Mouse (Mus musculus) heart, embryonic 13.5 days (tissue): ENCODE data around the gene Slc30a3. TPM values are rescaled to one million over a fixed set of nuclear protein-coding genes. Genes with fewer than 3 reads are reported as not detected.
"Not testable (repeated sequence)": the region's sequence is repeated elsewhere in the genome, so short reads cannot be mapped to it uniquely, and the experiment has no call there.

ENCODE experiments used
- ATAC-seq: fragments of 200-750 bp; cut with Nextera tagmentation; 2 replicates; pipeline ENCODE4 v1.8.0; 2017; ENCODE audit warnings: moderate TSS enrichment; ENCODE audit not compliant: insufficient number of reproducible peaks, low FRiP score, low TSS enrichment; ENCODE audit errors: extremely low read depth
- H3K27ac ChIP-seq: fragments of 300-500 bp; sonication (generic); replicated peaks from 2 replicates; pipeline ENCODE4 v1.5.1; 2015; ENCODE audit warnings: moderate library complexity, mild to moderate bottlenecking, inconsistent platforms
- H3K27me3 ChIP-seq: fragments of 300-500 bp; sonication (generic); replicated peaks from 2 replicates; pipeline ENCODE4 v1.6.1; 2015; ENCODE audit warnings: mild to moderate bottlenecking, inconsistent platforms
- H3K36me3 ChIP-seq: fragments of 300-500 bp; sonication (generic); 2 replicates; pipeline ENCODE4 v1.6.1; 2015; ENCODE audit warnings: mild to moderate bottlenecking, inconsistent platforms
- H3K4me1 ChIP-seq: fragments of 300-500 bp; sonication (generic); 2 replicates; pipeline ENCODE4 v1.6.1; 2015; ENCODE audit warnings: inconsistent platforms
- H3K4me2 ChIP-seq: fragments of 300-500 bp; sonication (generic); 2 replicates; pipeline ENCODE4 v1.6.1; 2015; ENCODE audit warnings: inconsistent platforms, mild to moderate bottlenecking, moderate library complexity
- H3K4me3 ChIP-seq: fragments of 300-500 bp; sonication (generic); 2 replicates; pipeline ENCODE4 v1.5.1; 2015; ENCODE audit warnings: moderate library complexity, mild to moderate bottlenecking, inconsistent platforms
- H3K9ac ChIP-seq: fragments of 300-500 bp; sonication (generic); 2 replicates; pipeline ENCODE4 v1.6.1; 2015; ENCODE audit warnings: inconsistent platforms, mild to moderate bottlenecking, moderate library complexity
- H3K9me3 ChIP-seq: fragments of 300-500 bp; sonication (generic); 2 replicates; pipeline ENCODE4 v1.6.1; 2016; ENCODE audit warnings: inconsistent platforms
- WGBS: fragments of 180-500 bp; shearing (Covaris S2); methylation state at CpG from one replicate; pipeline ENCODE4 v1.1.7; 2015; ENCODE audit warnings: mixed read lengths; 5-methylcytosine and 5-hydroxymethylcytosine counted together
- polyA plus RNA-seq: library from polyadenylated mRNA; unstranded; fragments of >200 nt; fragmentation: Nextera tagmentation; extraction: Ambion mirVana; gene quantifications from 2 replicates; pipeline ENCODE4 v1.2.1, GENCODE M21; 2015

Slc30a3 gene
- polyA plus RNA-seq, 1 experiment from 2014 or later: 0.21 TPM

DNA sequence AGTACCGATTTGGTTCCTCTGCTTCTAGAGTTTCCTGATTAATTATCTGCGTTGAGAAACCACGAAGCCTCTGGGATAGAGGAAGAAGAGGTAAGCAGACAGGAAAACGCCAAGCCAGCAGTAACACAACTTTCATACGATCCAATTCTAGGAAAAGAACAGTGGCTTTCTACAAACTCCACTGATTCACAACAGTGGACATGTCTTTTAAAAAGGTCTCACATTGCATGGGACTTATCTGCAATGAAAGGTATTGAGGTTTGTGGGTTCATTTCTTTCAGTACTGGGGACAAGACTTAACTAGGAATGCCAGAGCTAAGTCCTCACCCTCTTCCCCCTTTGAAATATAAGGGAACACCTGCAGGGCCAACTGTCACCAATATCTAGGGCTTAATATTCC lies 61.0 kb downstream of the Slc30a3 start:
- ATAC-seq: no peak
- Histone ChIP-seq H3K27me3 (no peaks in the 10 kb centered on the region), H3K27ac (no peak overlapping the region), H3K36me3 (peaks cover 27% of the 10 kb centered on the region), H3K4me1 (peaks cover 14% of the 10 kb centered on the region), H3K9me3 (no peaks in the 10 kb centered on the region), H3K4me3 (peak overlapping the region; percentile 76), H3K4me2 (peak overlapping the region; percentile 91), H3K9ac (peak overlapping the region; percentile 94)
- 64% methylated on average over 5 of the region's 5 CpGs for WGBS

DNA sequence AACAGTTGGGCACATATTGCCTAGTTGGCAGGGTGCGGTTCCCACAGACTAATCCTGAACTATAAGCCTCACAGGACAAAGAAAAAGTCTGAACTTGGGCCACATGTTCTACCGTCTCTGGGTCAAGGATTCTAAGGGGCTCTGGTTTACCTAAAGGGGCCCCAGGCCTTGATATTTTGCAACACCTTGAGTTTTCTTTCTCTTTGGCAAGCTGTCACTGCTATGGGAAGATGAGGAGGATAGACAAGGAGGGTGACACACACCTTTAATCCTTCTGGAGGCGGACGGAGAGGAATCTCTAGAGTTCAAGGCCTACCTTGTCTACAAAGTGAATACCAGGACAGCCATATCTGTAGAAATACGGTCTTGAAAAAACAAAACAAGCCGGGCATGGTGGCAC lies 61.6 kb downstream of the Slc30a3 start:
- Histone ChIP-seq H3K36me3 (peaks cover 31% of the 10 kb centered on the region), H3K9ac (no peak overlapping the region; the same call in 1 of the 2 replicates), H3K27ac (no peak overlapping the region), H3K4me1 (peaks cover 14% of the 10 kb centered on the region), H3K9me3 (no peaks in the 10 kb centered on the region), H3K27me3 (no peaks in the 10 kb centered on the region), H3K4me2 (no peak overlapping the region), H3K4me3 (no peak overlapping the region)
- 90% methylated on average over 6 of the region's 6 CpGs for WGBS
- no peak for ATAC-seq

- Histone ChIP-seq H3K9ac (no peak overlapping the region), H3K27ac (no peak overlapping the region), H3K4me2 (no peak overlapping the region), H3K4me1 (peaks cover 8% of the 10 kb centered on the region; the same call in 1 of the 2 replicates), H3K27me3 (no peaks in the 10 kb centered on the region), H3K4me3 (no peak overlapping the region), H3K36me3 (peaks cover 64% of the 10 kb centered on the region), H3K9me3 (no peaks in the 10 kb centered on the region)
- 78% methylated on average over 7 of the region's 7 CpGs for WGBS
- ATAC-seq: no peak
These were observed 69.7 kb downstream of the Slc30a3 start for GRCm38 (mm10) chr5:31038171-31038845.

- H3K27me3 ChIP-seq, H3K4me1 ChIP-seq, H3K4me3 ChIP-seq, H3K9ac ChIP-seq, H3K27ac ChIP-seq, ATAC-seq, H3K9me3 ChIP-seq, H3K4me2 ChIP-seq: not testable (repeated sequence)
- 82% methylated on average over 11 of the region's 11 CpGs for WGBS
- H3K36me3 ChIP-seq: peaks cover 47% of the 10 kb centered on the region
These were observed 71.5 kb downstream of the Slc30a3 start for GRCm38 (mm10) chr5:31036556-31036955.

Other genes with a start within 250 kb of the Slc30a3 start
- 66.8 and 68.0 TPM in 2 replicates for gene Tmem214, start 240.2 kb downstream of the Slc30a3 start, polyA plus RNA-seq
- 9.9 and 11.5 TPM in 2 replicates for gene Agbl5, start 219.5 kb downstream of the Slc30a3 start, polyA plus RNA-seq
- 421 and 441 TPM in 2 replicates for gene Ost4, start 200.4 kb downstream of the Slc30a3 start, polyA plus RNA-seq
- gene Emilin1, start 194.8 kb downstream of the Slc30a3 start, polyA plus RNA-seq: 166 and 168 TPM in 2 replicates
- 10.2 and 11.7 TPM in 2 replicates for gene Khk, start 186.8 kb downstream of the Slc30a3 start, polyA plus RNA-seq
- 3.9 and 4.7 TPM in 2 replicates for gene Cgref1, start 162.6 kb downstream of the Slc30a3 start, polyA plus RNA-seq
- 79.6 and 90.0 TPM in 2 replicates for gene Preb, start 147.9 kb downstream of the Slc30a3 start, polyA plus RNA-seq
- 0.06 and 0.16 TPM in 2 replicates for gene Tcf23, start 139.6 kb downstream of the Slc30a3 start, polyA plus RNA-seq
- gene Atraid, start 59.9 kb downstream of the Slc30a3 start, polyA plus RNA-seq: 119 and 124 TPM in 2 replicates
- gene Slc5a6, start 59.3 kb downstream of the Slc30a3 start, polyA plus RNA-seq: 6.9 and 7.2 TPM in 2 replicates
- gene Cad, start 53.5 kb downstream of the Slc30a3 start, polyA plus RNA-seq: 17.8 and 20.9 TPM in 2 replicates
- gene Dnajc5g, start 2.0 kb downstream of the Slc30a3 start, polyA plus RNA-seq: not detected in 2 replicates
- gene Trim54, start 8.5 kb upstream of the Slc30a3 start, polyA plus RNA-seq: 10.7 and 13.9 TPM in 2 replicates
- gene Ucn, start 30.6 kb upstream of the Slc30a3 start, polyA plus RNA-seq: 0.45 TPM in 1 of 2 replicates, not detected in the other
- 68.0 and 89.4 TPM in 2 replicates for gene Mpv17, start 46.0 kb upstream of the Slc30a3 start, polyA plus RNA-seq
- 0.46 and 2.6 TPM in 2 replicates for gene Gm29609, start 71.7 kb upstream of the Slc30a3 start, polyA plus RNA-seq
- gene Gtf3c2, start 71.9 kb upstream of the Slc30a3 start, polyA plus RNA-seq: 45.3 and 47.8 TPM in 2 replicates
- gene Snx17, start 85.0 kb upstream of the Slc30a3 start, polyA plus RNA-seq: 112 and 116 TPM in 2 replicates
- gene Eif2b4, start 85.2 kb upstream of the Slc30a3 start, polyA plus RNA-seq: 52.3 and 55.9 TPM in 2 replicates
- 7.3 and 7.5 TPM in 2 replicates for gene Zfp513, start 94.1 kb upstream of the Slc30a3 start, polyA plus RNA-seq
- 101 and 107 TPM in 2 replicates for gene Ppm1g, start 112.5 kb upstream of the Slc30a3 start, polyA plus RNA-seq
- gene Nrbp1, start 132.6 kb upstream of the Slc30a3 start, polyA plus RNA-seq: 124 and 132 TPM in 2 replicates
- gene Gm9970, start 133.0 kb upstream of the Slc30a3 start, polyA plus RNA-seq: 0.68 TPM in 1 of 2 replicates, not detected in the other
- gene Krtcap3, start 143.5 kb upstream of the Slc30a3 start, polyA plus RNA-seq: 6.0 and 7.4 TPM in 2 replicates
- gene Ift172, start 182.9 kb upstream of the Slc30a3 start, polyA plus RNA-seq: 21.8 and 22.6 TPM in 2 replicates
- gene Fndc4, start 187.8 kb upstream of the Slc30a3 start, polyA plus RNA-seq: 22.4 and 22.6 TPM in 2 replicates
- 0.36 and 0.56 TPM in 2 replicates for gene Gckr, start 189.2 kb upstream of the Slc30a3 start, polyA plus RNA-seq